Comparison of ENCODE assay signal across 8 mouse cellular contexts in the genomic region with DNA sequence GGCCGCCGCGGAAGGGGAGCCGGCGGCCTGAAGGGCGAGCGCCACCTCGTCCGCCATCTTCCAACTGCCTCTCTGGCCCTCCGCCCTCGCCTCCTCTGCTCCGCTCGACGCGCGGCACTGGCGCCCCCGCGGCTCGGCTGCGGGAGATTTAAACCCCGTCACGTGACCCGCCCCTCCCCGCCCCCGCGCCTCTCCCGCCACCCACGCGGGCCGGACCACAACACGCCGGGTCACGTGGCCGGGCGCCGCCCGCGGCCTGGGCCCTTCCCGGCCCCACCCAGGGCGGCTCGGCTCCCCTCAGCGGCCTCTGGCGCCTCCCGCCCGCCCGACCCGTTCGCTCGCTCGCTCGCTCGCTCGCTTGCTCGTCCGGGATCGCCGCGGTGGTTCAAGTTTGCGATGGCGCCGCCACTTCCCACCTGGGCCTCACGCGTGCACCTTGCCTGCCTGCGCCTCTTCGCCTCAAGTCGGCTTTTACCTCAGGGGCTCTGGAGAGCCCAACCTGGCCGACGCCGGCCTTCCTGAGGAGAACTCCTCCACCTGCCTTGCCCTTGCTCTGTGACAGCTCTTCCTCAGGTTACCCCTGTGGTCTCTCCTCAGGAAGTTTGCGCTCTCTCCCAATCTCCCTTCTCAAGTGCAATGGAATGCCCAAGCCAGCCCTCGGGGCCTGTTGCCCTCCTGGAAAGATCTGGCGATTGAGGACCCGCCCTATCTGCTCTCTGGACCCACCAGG. TPM values are rescaled to one million over a fixed set of nuclear protein-coding genes. Genes with fewer than 3 reads are reported as not detected.
A peak's percentile ranks its signal among the peaks of the same experiment; 100 is the strongest.
DNase-seq lines count a peak whose midpoint lies in the region; ATAC-seq and TF ChIP-seq lines count a peak whose summit lies in the region.

No protein-coding gene starts in this region.

- H3K9ac ChIP-seq in lung, embryonic 15.5 days: peak overlapping the region; percentile 91

- peaks cover 10% of the 10 kb centered on the region; the same call in 1 of the 2 replicates for H3K36me3 ChIP-seq in lung, embryonic 15.5 days

- H3K27me3 ChIP-seq in lung, embryonic 15.5 days: no peaks in the 10 kb centered on the region

- TF ChIP-seq CTCF in olfactory bulb, adult 2 months (IDR thresholded peaks at IDR 0.05; ENCODE audit: insufficient read depth, low read depth, low read length): no peak

- peak; percentile 84 for TF ChIP-seq POLR2A in olfactory bulb, adult 2 months (IDR thresholded peaks at IDR 0.05; ENCODE audit: insufficient read depth, low read depth, low read length)

- H3K9me3 ChIP-seq in lung, embryonic 15.5 days: no peaks in the 10 kb centered on the region

- 1% methylated on average over 66 of the region's 74 CpGs for WGBS in lung, embryonic 15.5 days
- WGBS in olfactory bulb, adult 2 months: 2% methylated on average over 68 of the region's 74 CpGs

- peak overlapping the region; percentile 96 for H3K27ac ChIP-seq in lung, embryonic 15.5 days
- H3K27ac ChIP-seq in olfactory bulb, adult 2 months (ENCODE audit: insufficient read depth, low read depth, low read length): peak overlapping the region; percentile 72

- peaks cover 17% of the 10 kb centered on the region for H3K4me1 ChIP-seq in lung, embryonic 15.5 days
- H3K4me1 ChIP-seq in olfactory bulb, adult 2 months (ENCODE audit: control insufficient read depth, insufficient read depth, low read length): peaks cover 9% of the 10 kb centered on the region

- peak overlapping the region; percentile 84 for H3K4me2 ChIP-seq in lung, embryonic 15.5 days

- DNase-seq in MN1 (ENCODE audit: low spot score): peak; percentile 91
- DNase-seq in cerebellum, adult 8-10 months: peak; percentile 87
- peak; percentile 84 for DNase-seq in forelimb bud, embryonic 11.5 days (ENCODE audit: low read depth, low spot score)
- peak; percentile 30 for DNase-seq in layer of hippocampus, adult 9-10 months (ENCODE audit: low spot score)
- peak; percentile 80 for DNase-seq in thymus, adult 18-20 months

- peak; percentile 77 to 79 for ATAC-seq in hematopoietic stem cell, adult 5-6 weeks (replicated peaks in 1 of 2; ENCODE audit: insufficient read depth in 1 of 2, low FRiP score in 2 of 2, low TSS enrichment in 1 of 2, low read depth in 1 of 2, poor library complexity in 2 of 2, severe bottlenecking in 2 of 2)
- ATAC-seq in lung, embryonic 15.5 days (ENCODE audit: borderline replicate concordance, extremely low read depth, low FRiP score, low TSS enrichment): peak; percentile 98

- H3K4me3 ChIP-seq in lung, embryonic 15.5 days: peak overlapping the region; percentile 80
- H3K4me3 ChIP-seq in olfactory bulb, adult 2 months (ENCODE audit: insufficient read depth, low read depth, low read length): peak overlapping the region; percentile 85

RNA-seq across cellular contexts. Expression of gene Sirt1, which starts 42.4 kb away (rescaled TPM):
- total RNA-seq in hematopoietic stem cell, adult 5-6 weeks (2017): 42.7 and 47.6 TPM in 2 replicates
- polyA plus RNA-seq in lung, embryonic 15.5 days (2015; fragmentation: Nextera tagmentation; extraction: Ambion mirVana): 5.3 and 5.9 TPM in 2 replicates
- polyA plus RNA-seq in olfactory bulb, adult 2 months (2012; ENCODE audit: insufficient read depth, insufficient read length, low replicate concordance, missing spikeins): not detected in 2 replicates

RNA-seq across cellular contexts. Expression of gene Dnajc12, which starts 43.2 kb away (rescaled TPM):
- total RNA-seq in hematopoietic stem cell, adult 5-6 weeks (2017): 1.7 and 5.0 TPM in 2 replicates
- polyA plus RNA-seq in lung, embryonic 15.5 days (2015; fragmentation: Nextera tagmentation; extraction: Ambion mirVana): 13.3 and 13.6 TPM in 2 replicates
- polyA plus RNA-seq in olfactory bulb, adult 2 months (2012; ENCODE audit: insufficient read depth, insufficient read length, low replicate concordance, missing spikeins): not detected in 2 replicates

Comparison
In these comparisons a context has a peak if more than half of its experiments do, and no peak if none do; other contexts are left out.
1. Peak in every context shown above with its lines: DNase-seq, ATAC-seq, H3K4me3 ChIP-seq and H3K27ac ChIP-seq.
2. DNase-seq: peak in every context shown above with its lines; median percentile 91 in MN1; 87 in cerebellum, adult 8-10 months; 84 in forelimb bud, embryonic 11.5 days; 80 in thymus, adult 18-20 months; 30 in layer of hippocampus, adult 9-10 months.